Mouse (Mus musculus) liver, embryonic 11.5 days (tissue): Measurements from ENCODE around the gene Ank2. TPM values are rescaled to one million over a fixed set of nuclear protein-coding genes. Genes with fewer than 3 reads are reported as not detected.

Experiments
- ATAC-seq: fragments of 200-750 bp; cut with Nextera tagmentation; replicated peaks from 2 replicates; pipeline ENCODE4 v1.8.0; 2017; ENCODE audit warnings: moderate number of reproducible peaks, mild to moderate bottlenecking, moderate TSS enrichment, moderate library complexity; ENCODE audit not compliant: low FRiP score
- DNase-seq: peaks from one replicate; pipeline ENCODE4 v3.0.0-alpha.2; 2017; ENCODE audit warnings: low spot score
- H3K27ac ChIP-seq: fragments of 300-500 bp; sonication (generic); 2 replicates; pipeline ENCODE4 v1.5.1; 2014; ENCODE audit warnings: mild to moderate bottlenecking, low read depth, low read length, control low read depth
- H3K27me3 ChIP-seq: fragments of 300-500 bp; sonication (generic); replicated peaks from 2 replicates; pipeline ENCODE4 v1.6.1; 2014; ENCODE audit warnings: low read length, mixed read lengths; ENCODE audit not compliant: control insufficient read depth, insufficient read depth
- H3K36me3 ChIP-seq: fragments of 300-500 bp; sonication (generic); 2 replicates; pipeline ENCODE4 v1.6.1; 2014; ENCODE audit warnings: mild to moderate bottlenecking, low read length, moderate library complexity, mixed read lengths; ENCODE audit not compliant: control insufficient read depth, insufficient read depth
- H3K4me1 ChIP-seq: fragments of 300-500 bp; sonication (generic); replicated peaks from 2 replicates; pipeline ENCODE4 v1.6.1; 2014; ENCODE audit warnings: low read length, mixed read lengths; ENCODE audit not compliant: control insufficient read depth, insufficient read depth
- H3K4me2 ChIP-seq: fragments of 300-500 bp; sonication (generic); 2 replicates; pipeline ENCODE4 v1.6.1; 2014; ENCODE audit warnings: mild to moderate bottlenecking, control low read depth, moderate library complexity
- H3K4me3 ChIP-seq: fragments of 300-500 bp; sonication (generic); 2 replicates; pipeline ENCODE4 v1.5.1; 2014; ENCODE audit warnings: low read depth, low read length, control low read depth
- H3K9ac ChIP-seq: fragments of 300-500 bp; sonication (generic); 2 replicates; pipeline ENCODE4 v1.6.1; 2014; ENCODE audit warnings: low read depth, low read length, control low read depth
- H3K9me3 ChIP-seq: fragments of 300-500 bp; sonication (generic); 2 replicates; pipeline ENCODE4 v1.6.1; 2016; ENCODE audit warnings: low read length, inconsistent platforms, mixed read lengths; ENCODE audit not compliant: control insufficient read depth
- WGBS: fragments of 180-500 bp; shearing (Covaris S2); extraction: QIAGEN DNeasy Blood & Tissue Kit; methylation state at CpG from one replicate; pipeline ENCODE4 v1.1.7; 2014; 5-methylcytosine and 5-hydroxymethylcytosine counted together
- polyA plus RNA-seq: library from polyadenylated mRNA; unstranded; fragments of >200 nt; fragmentation: Nextera tagmentation; extraction: Ambion mirVana; gene quantifications from 2 replicates; pipeline ENCODE4 v1.2.1, GENCODE M21; 2014

The Ank2 gene
- polyA plus RNA-seq, 1 experiment from 2014 or later = 17.3 TPM

- H3K4me2 ChIP-seq = no peak overlapping the region
- no peaks in the 10 kb centered on the region for H3K4me1 ChIP-seq
- ATAC-seq (no peak), DNase-seq (no peak)
- H3K9ac ChIP-seq = no peak overlapping the region
- WGBS = 84% methylated on average over 4 of the region's 4 CpGs
- no peak overlapping the region for H3K27ac ChIP-seq
- no peaks in the 10 kb centered on the region for H3K9me3 ChIP-seq
- no peaks in the 10 kb centered on the region for H3K36me3 ChIP-seq
- no peak overlapping the region for H3K4me3 ChIP-seq
- no peaks in the 10 kb centered on the region for H3K27me3 ChIP-seq
These were observed 131.7 kb downstream of the Ank2 start for GRCm38 (mm10) chr3:127367450-127367849.

DNA sequence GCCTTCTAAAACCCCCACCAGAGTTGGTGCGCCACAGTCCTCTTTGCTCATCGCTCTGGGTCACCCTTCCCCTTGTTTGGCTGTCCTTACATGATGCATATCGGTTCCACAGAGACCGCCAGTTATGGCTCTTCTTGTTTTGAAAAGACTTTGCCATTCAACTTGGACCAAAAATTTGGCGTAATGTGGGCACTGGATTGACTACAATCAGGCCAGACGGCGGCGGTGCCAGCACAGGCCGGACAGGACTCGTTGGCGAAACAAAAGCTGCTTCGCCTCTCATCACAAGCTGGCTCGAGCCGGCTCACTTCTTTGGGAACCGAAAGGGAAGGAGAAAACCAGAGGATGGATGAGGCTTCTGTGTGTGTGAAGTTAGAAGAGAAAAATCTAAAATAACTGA is 135.6 kb downstream of the Ank2 start:
- H3K4me2 ChIP-seq = no peak overlapping the region
- no peaks in the 10 kb centered on the region for H3K36me3 ChIP-seq
- 89% methylated on average over 15 of the region's 15 CpGs for WGBS
- H3K27me3 ChIP-seq = no peaks in the 10 kb centered on the region
- H3K4me1 ChIP-seq = no peaks in the 10 kb centered on the region
- no peak overlapping the region for H3K4me3 ChIP-seq
- no peak overlapping the region for H3K27ac ChIP-seq
- H3K9me3 ChIP-seq = no peaks in the 10 kb centered on the region
- DNase-seq (no peak), ATAC-seq (no peak)
- no peak overlapping the region for H3K9ac ChIP-seq

- H3K27me3 ChIP-seq = no peaks in the 10 kb centered on the region
- H3K9me3 ChIP-seq = no peaks in the 10 kb centered on the region
- no peak for DNase-seq
- no peaks in the 10 kb centered on the region for H3K4me1 ChIP-seq
- no peak overlapping the region for H3K9ac ChIP-seq
- no peak overlapping the region for H3K4me3 ChIP-seq
- no peaks in the 10 kb centered on the region for H3K36me3 ChIP-seq
- no peak overlapping the region for H3K4me2 ChIP-seq
- 84% methylated on average over 9 of the region's 9 CpGs for WGBS
- ATAC-seq = no peak
- H3K27ac ChIP-seq = no peak overlapping the region
These were observed 136.3 kb downstream of the Ank2 start for GRCm38 (mm10) chr3:127362611-127363393.

DNA sequence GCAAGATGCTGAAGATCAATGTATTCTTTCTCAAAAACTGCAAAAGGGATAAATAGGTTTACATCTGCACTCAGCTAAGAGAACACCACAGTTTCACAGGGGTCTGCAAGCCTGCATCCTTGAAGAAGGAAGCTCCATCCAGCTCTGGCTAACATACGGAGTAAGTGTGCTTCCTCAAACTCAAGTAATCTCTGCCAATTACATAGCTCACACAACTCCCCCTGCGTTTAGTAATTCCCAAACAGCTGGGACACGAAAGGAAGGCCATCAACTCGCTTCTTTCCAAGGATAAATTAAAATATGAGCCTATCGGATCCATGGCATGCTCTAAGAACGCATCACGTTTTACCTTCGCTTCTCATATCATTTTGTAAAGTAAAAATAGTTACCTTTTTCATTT is 137.3 kb downstream of the Ank2 start:
- H3K9me3 ChIP-seq = no peaks in the 10 kb centered on the region
- no peak overlapping the region for H3K9ac ChIP-seq
- H3K27ac ChIP-seq = no peak overlapping the region
- H3K27me3 ChIP-seq = no peaks in the 10 kb centered on the region
- 80% methylated on average over 8 of the region's 8 CpGs for WGBS
- no peak for DNase-seq
- H3K4me3 ChIP-seq = no peak overlapping the region
- H3K4me2 ChIP-seq = no peak overlapping the region
- H3K4me1 ChIP-seq = no peaks in the 10 kb centered on the region
- ATAC-seq = no peak
- no peaks in the 10 kb centered on the region for H3K36me3 ChIP-seq

- Histone ChIP-seq H3K4me1 (no peaks in the 10 kb centered on the region), H3K9ac (no peak overlapping the region), H3K9me3 (no peaks in the 10 kb centered on the region), H3K36me3 (no peaks in the 10 kb centered on the region), H3K4me2 (no peak overlapping the region), H3K4me3 (no peak overlapping the region), H3K27me3 (no peaks in the 10 kb centered on the region), H3K27ac (no peak overlapping the region)
- WGBS = 66% methylated on average over 5 of the region's 5 CpGs
- no peak for DNase-seq
- ATAC-seq = no peak
These were observed 137.8 kb downstream of the Ank2 start for GRCm38 (mm10) chr3:127361384-127361783.

DNA sequence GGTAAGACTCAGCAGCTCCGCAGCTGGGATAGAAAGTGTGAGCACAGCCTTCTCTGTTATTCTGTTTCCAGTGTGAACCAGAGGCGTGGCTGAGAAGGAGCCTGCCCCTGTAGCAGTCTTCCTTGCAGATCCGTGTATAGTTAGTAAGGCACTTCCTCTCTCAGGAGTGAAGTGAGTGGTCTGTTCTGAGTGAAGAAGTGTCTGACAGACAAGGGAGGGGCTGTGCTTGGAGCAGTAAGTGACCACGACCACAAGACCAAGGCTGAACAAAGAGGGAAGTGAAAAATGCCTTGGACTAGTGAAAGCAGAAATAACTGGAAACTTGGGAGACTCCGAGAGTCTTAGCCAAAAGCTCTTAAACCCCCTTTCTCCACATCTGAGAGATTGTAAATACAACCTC is 143.9 kb downstream of the Ank2 start:
- no peak; the same call in 1 of the 2 replicates for ATAC-seq
- Histone ChIP-seq H3K36me3 (no peaks in the 10 kb centered on the region), H3K27ac (no peak overlapping the region), H3K4me1 (no peaks in the 10 kb centered on the region), H3K4me3 (no peak overlapping the region), H3K9ac (no peak overlapping the region), H3K27me3 (no peaks in the 10 kb centered on the region), H3K9me3 (no peaks in the 10 kb centered on the region), H3K4me2 (no peak overlapping the region)
- WGBS = 27% methylated on average over 5 of the region's 5 CpGs
- no peak for DNase-seq

- no peak for ATAC-seq
- no peak for DNase-seq
- Histone ChIP-seq H3K27ac (no peak overlapping the region), H3K27me3 (no peaks in the 10 kb centered on the region), H3K4me3 (no peak overlapping the region), H3K9me3 (no peaks in the 10 kb centered on the region), H3K9ac (no peak overlapping the region), H3K4me2 (no peak overlapping the region), H3K36me3 (no peaks in the 10 kb centered on the region), H3K4me1 (no peaks in the 10 kb centered on the region)
- 85% methylated on average over 9 of the region's 9 CpGs for WGBS
These were observed 148.4 kb downstream of the Ank2 start for GRCm38 (mm10) chr3:127350602-127351362.

GRCm38 (mm10) chr3:127348926-127349325 is 150.2 kb downstream of the Ank2 start:
- Histone ChIP-seq H3K4me2 (no peak overlapping the region), H3K36me3 (no peaks in the 10 kb centered on the region), H3K9me3 (no peaks in the 10 kb centered on the region), H3K27ac (no peak overlapping the region), H3K4me3 (no peak overlapping the region), H3K9ac (no peak overlapping the region), H3K4me1 (no peaks in the 10 kb centered on the region), H3K27me3 (no peaks in the 10 kb centered on the region)
- 65% methylated on average over 7 of the region's 7 CpGs for WGBS
- DNase-seq (no peak), ATAC-seq (no peak)
